Mouse (Mus musculus): ENCODE data around the gene Atg14.

- TF ChIP-seq MAFK (IDR thresholded peaks at IDR 0.05; ENCODE audit: insufficient read depth, low read depth, low read length): no peak
- no peak for TF ChIP-seq ZC3H11A (IDR thresholded peaks at IDR 0.05; ENCODE audit: borderline replicate concordance, low read depth, low read length)
- TF ChIP-seq ZNF384 (IDR thresholded peaks at IDR 0.05; ENCODE audit: low read depth, low read length): no peak
Observed at GRCm38 (mm10) chr14:47521609-47522008, 48.8 kb downstream of the Atg14 start.

Data from ES-E14 (cell line).